Mouse (Mus musculus): ENCODE results near the gene Creld1. TPM values are rescaled to one million over a fixed set of nuclear protein-coding genes. Genes with fewer than 3 reads are reported as not detected.

The Creld1 gene
- polyA plus RNA-seq (2015; fragmentation: Nextera tagmentation; extraction: Ambion mirVana) = 33.1 and 36.3 TPM in 2 replicates

DNA sequence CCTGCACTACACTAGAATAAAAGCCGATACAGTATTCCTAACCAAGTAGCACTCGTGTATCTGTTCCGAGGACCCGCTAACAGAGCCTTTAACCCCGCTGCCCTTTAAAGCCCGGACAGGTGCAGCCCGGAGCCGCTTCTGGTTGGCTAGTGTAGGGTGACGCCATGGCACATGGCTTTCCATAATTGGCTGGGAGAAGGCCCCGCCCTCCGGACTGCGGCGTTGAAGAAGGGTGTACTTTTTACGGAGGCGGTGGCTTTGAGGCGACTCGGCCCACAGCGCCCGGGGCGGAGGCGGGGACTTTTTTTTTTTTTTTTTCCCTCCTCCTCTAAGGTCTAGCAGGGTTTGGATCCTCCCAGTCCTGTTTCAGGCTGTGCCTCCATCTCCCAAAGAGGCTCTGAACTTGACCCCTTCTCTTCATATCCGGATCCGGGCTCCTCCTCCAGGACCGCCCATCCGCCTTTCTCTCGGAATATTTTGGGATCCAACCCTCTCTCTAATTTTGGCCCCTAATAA, at the start of gene Creld1:
TSS of gene Creld1 (plus strand) at position 198 of the 516 bp plus-strand sequence.
- peak; percentile 92 for ATAC-seq (ENCODE audit: borderline replicate concordance, extremely low read depth, low FRiP score, low TSS enrichment)
- peak within 1 kb of the TSS; percentile 82 for H3K4me2 ChIP-seq
- H3K27me3 ChIP-seq = peaks cover 26% of the 10 kb centered on the region
- H3K27ac ChIP-seq = peak within 1 kb of the TSS; percentile 89
- peak within 1 kb of the TSS; percentile 54 for H3K9ac ChIP-seq
- peaks cover 25% of the 10 kb centered on the region for H3K4me1 ChIP-seq
- no peaks in the 10 kb centered on the region for H3K9me3 ChIP-seq
- H3K36me3 ChIP-seq = no peaks in the 10 kb centered on the region
- WGBS = 0% methylated on average over 26 of the region's 26 CpGs
- peak within 1 kb of the TSS; percentile 57 for H3K4me3 ChIP-seq

DNA sequence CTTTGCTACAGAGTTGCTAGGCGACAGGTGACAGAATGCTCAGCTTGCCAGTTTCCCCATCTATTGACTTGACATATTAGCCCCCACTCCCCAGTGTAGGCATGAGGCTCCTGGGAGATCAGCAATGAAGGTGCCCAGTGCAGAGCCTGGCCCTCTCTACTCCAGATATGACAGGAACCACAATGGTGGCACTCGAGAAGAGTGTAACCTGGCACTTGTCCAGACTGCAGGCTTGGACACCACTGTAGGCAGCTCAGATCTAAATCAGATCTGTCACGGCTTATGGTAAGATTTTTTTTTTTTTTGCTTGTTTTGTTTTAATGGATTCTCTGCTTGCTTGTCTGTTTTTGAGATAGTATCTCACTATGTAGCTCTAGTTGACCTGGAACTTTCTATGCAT, 49.4 kb upstream of the Creld1 start:
- Histone ChIP-seq H3K4me1 (no peaks in the 10 kb centered on the region), H3K9ac (no peak overlapping the region), H3K36me3 (no peaks in the 10 kb centered on the region), H3K27me3 (no peaks in the 10 kb centered on the region), H3K4me3 (no peak overlapping the region), H3K9me3 (no peaks in the 10 kb centered on the region), H3K27ac (no peak overlapping the region), H3K4me2 (no peak overlapping the region)
- WGBS = 63% methylated on average over 3 of the region's 3 CpGs
- no peak for ATAC-seq (ENCODE audit: borderline replicate concordance, extremely low read depth, low FRiP score, low TSS enrichment)

DNA sequence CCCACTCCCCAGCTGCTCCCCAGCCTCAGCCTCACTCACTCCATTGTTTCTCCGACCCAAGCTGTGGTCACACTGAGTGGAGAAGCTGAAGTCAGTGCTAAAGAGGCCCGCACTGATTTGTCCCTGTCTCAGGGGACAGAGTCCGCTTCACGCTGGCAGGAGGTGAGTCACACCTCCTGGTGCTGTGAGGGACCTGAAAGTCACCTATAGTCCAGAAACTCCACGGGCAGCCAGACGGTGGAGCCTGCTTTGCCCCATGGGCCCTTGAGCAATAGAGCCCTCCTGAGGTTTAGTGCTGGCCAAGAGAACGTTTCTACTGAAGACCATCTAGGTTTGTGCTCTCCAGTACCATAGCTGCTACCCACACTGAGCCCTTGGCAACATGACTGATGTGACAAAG, 48.4 kb upstream of the Creld1 start:
- H3K27me3 ChIP-seq = no peaks in the 10 kb centered on the region
- no peaks in the 10 kb centered on the region for H3K4me1 ChIP-seq
- no peak overlapping the region for H3K4me2 ChIP-seq
- H3K27ac ChIP-seq = no peak overlapping the region
- 66% methylated on average over 7 of the region's 7 CpGs for WGBS
- no peak overlapping the region for H3K9ac ChIP-seq
- no peak for ATAC-seq (ENCODE audit: borderline replicate concordance, extremely low read depth, low FRiP score, low TSS enrichment)
- no peaks in the 10 kb centered on the region for H3K36me3 ChIP-seq
- H3K9me3 ChIP-seq = no peaks in the 10 kb centered on the region
- no peak overlapping the region for H3K4me3 ChIP-seq

DNA sequence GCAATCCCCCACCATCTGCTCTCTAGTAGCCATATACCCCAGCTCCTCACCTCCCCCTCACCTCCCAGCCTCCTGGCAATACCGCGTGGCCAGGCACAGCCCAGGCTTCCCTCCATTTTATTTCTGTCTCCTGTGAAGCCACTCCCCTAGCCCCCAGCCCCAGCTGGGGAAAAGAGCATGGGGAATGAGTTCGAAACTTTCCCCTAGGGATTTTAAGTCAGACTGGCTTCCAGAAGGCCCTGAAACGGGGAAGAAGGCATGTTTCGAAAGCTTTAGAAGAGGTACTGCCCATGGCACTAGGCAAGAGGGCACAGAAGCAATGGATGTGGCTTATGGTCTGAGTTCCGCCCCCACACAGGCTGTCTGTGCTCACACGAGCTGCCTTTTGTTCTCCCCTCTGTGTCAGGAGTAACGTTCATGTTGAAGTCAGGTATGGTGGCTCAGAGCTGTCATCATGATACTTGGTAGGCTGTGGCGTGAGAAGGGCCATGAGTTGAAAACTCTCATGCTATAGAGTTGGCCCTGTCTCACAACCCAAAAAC, 47.4 kb upstream of the Creld1 start, which contains the start of gene Cidec:
TSS of gene Cidec (minus strand) at position 97 of the 542 bp plus-strand sequence.
- ATAC-seq (ENCODE audit: borderline replicate concordance, extremely low read depth, low FRiP score, low TSS enrichment) = no peak
- no peaks in the 10 kb centered on the region for H3K4me1 ChIP-seq
- no peak within 1 kb of the TSS for H3K4me3 ChIP-seq
- 75% methylated on average over 9 of the region's 9 CpGs for WGBS
- no peaks in the 10 kb centered on the region for H3K36me3 ChIP-seq
- H3K27me3 ChIP-seq = no peaks in the 10 kb centered on the region
- no peak within 1 kb of the TSS for H3K4me2 ChIP-seq
- H3K27ac ChIP-seq = no peak within 1 kb of the TSS
- H3K9me3 ChIP-seq = no peaks in the 10 kb centered on the region
- no peak within 1 kb of the TSS for H3K9ac ChIP-seq

DNA sequence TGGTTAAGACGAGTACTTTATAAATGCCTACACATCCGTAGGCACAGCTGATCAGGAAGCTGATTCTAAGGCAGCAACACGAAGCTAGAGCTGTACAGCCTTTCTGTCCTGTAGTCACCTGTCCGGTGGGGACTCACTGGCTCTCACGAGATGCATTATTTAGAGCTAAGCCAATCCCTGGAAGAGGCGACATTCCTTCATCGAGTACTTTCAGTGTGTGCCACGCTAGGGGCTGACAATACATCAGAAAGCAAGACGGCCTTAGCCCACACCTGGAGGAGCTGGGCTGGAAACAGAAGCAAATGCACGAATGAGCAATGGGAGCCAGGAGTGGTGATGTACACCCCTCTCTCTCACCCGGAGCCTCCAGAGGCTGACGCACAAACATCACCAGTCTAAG, 46.0 kb upstream of the Creld1 start:
- ATAC-seq (ENCODE audit: borderline replicate concordance, extremely low read depth, low FRiP score, low TSS enrichment) = no peak
- peaks cover 3% of the 10 kb centered on the region for H3K4me1 ChIP-seq
- H3K27me3 ChIP-seq = no peaks in the 10 kb centered on the region
- no peaks in the 10 kb centered on the region for H3K36me3 ChIP-seq
- no peak overlapping the region for H3K4me2 ChIP-seq
- no peak overlapping the region for H3K9ac ChIP-seq
- no peaks in the 10 kb centered on the region for H3K9me3 ChIP-seq
- 67% methylated on average over 12 of the region's 12 CpGs for WGBS
- no peak overlapping the region for H3K27ac ChIP-seq
- no peak overlapping the region for H3K4me3 ChIP-seq

DNA sequence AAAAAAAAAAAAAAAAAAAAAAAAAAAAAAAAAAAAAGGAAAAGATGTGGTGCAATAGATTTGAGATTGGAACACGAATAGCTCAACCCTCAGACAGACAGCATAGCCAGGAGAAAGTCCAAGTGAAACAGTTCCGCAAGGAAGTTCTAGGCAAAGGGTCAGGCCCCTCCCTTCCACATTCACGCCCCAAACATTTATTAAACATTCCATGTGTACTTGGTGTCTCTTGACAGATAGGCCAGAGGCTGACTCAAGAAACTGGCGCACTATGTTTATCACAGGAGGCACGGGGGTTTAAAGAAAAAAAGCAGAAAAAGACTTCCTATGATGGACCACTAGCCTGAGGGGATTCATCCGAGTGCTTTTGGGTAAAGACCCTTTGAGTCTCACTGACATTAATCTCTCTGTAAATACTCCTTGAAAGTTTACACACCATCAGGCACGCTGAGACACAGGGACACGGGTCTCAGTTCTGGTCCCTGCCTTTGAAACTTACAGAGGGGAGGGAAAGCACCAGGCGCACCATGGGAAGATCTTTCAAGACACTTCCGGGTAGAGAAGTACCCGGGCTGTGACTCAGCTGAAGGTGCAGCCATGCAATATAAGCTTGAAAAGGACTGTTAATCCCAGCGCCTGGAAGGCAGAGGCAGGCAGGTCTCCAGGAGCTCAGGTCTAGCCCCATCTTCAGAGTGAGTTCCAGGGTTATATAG, 44.2 kb upstream of the Creld1 start:
- Histone ChIP-seq H3K9me3 (no peaks in the 10 kb centered on the region), H3K4me2 (no peak overlapping the region), H3K36me3 (no peaks in the 10 kb centered on the region), H3K4me1 (peaks cover 13% of the 10 kb centered on the region), H3K9ac (no peak overlapping the region), H3K4me3 (no peak overlapping the region), H3K27me3 (no peaks in the 10 kb centered on the region), H3K27ac (no peak overlapping the region)
- WGBS = 45% methylated on average over 12 of the region's 12 CpGs
- no peak for ATAC-seq (ENCODE audit: borderline replicate concordance, extremely low read depth, low FRiP score, low TSS enrichment)

DNA sequence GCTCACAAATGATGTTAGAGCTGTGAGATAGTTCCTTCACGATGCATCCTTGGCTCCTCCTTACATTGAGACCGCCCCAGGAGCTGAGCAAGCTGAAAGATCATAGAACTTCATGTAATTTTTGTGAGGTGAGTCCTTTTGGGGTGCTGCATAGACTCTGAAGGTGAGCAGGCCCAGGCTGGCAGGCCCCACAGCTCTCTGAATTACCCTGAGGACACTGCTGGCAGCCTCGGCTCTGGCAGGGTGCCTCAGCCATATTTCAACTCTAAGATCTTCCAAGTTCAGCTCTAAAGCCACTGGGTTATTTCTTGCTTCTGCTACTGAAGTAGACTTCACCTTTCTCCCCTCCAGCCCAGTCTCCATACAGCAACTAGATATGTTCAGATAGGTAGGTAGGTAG, 42.4 kb upstream of the Creld1 start:
- H3K27ac ChIP-seq = no peak overlapping the region
- H3K27me3 ChIP-seq = no peaks in the 10 kb centered on the region
- H3K9me3 ChIP-seq = no peaks in the 10 kb centered on the region
- ATAC-seq (ENCODE audit: borderline replicate concordance, extremely low read depth, low FRiP score, low TSS enrichment) = no peak
- peaks cover 3% of the 10 kb centered on the region; the same call in 1 of the 2 replicates for H3K36me3 ChIP-seq
- no peak overlapping the region for H3K9ac ChIP-seq
- no peak overlapping the region for H3K4me2 ChIP-seq
- 67% methylated on average over 3 of the region's 3 CpGs for WGBS
- H3K4me3 ChIP-seq = no peak overlapping the region
- peaks cover 13% of the 10 kb centered on the region for H3K4me1 ChIP-seq

DNA sequence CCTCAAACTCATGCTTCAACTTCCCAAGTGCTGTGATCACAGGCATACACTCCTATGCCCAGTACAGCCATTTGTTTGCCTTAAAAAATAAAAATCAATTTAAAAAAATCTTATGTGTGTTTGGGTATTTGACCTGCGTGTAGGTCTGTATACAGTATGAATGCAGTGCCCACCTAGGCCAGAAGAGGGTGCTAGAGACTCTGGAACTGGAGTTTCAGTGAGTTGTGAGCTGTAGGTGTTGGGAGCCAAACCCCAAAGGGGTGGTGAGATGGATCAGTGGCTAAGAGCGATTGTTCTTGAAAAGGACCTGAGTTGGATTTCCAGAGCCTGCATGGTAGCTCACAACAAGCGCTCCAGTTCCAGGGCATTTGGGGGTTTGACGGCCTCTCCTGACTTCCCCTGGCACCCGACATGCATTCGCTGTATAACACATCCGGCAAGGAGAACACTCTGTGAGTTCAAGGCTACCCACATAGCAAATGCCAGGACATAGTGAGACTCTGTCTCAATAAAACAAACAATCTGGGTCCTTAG, 41.9 kb upstream of the Creld1 start:
- no peaks in the 10 kb centered on the region for H3K27me3 ChIP-seq
- H3K4me3 ChIP-seq = no peak overlapping the region
- H3K4me1 ChIP-seq = peaks cover 13% of the 10 kb centered on the region
- no peak overlapping the region for H3K9ac ChIP-seq
- 54% methylated on average over 7 of the region's 7 CpGs for WGBS
- ATAC-seq (ENCODE audit: borderline replicate concordance, extremely low read depth, low FRiP score, low TSS enrichment) = no peak
- no peak overlapping the region for H3K27ac ChIP-seq
- peaks cover 5% of the 10 kb centered on the region; the same call in 1 of the 2 replicates for H3K36me3 ChIP-seq
- H3K4me2 ChIP-seq = no peak overlapping the region
- no peaks in the 10 kb centered on the region for H3K9me3 ChIP-seq

DNA sequence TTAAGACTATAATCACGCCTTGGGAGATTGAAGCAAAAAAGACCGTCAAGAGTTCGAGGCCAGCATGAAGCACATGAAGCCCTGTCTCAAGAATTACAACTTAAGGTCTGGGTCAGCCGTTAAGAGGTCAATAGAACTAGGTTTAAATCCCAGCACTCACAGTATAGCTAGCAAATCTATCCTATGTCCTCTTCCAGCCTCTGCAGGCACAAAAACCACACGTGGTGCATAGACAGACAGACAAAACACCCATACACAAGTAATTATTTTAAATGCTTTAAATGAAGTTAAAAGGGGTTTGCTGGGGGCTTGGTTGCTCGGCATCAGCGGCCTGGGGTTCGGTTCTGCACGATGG, 41.0 kb upstream of the Creld1 start:
- Histone ChIP-seq H3K9me3 (no peaks in the 10 kb centered on the region), H3K36me3 (peaks cover 11% of the 10 kb centered on the region), H3K27ac (0 out of 2 replicates have a peak overlapping the region, but pooled peaks have one; percentile 45), H3K27me3 (no peaks in the 10 kb centered on the region), H3K9ac (peak overlapping the region; percentile 94), H3K4me2 (peak overlapping the region; percentile 63), H3K4me1 (peaks cover 13% of the 10 kb centered on the region), H3K4me3 (peak overlapping the region; percentile 100)
- WGBS = 39% methylated on average over 9 of the region's 9 CpGs
- peak; percentile 12; the same call in 1 of the 2 replicates for ATAC-seq (ENCODE audit: borderline replicate concordance, extremely low read depth, low FRiP score, low TSS enrichment)

DNA sequence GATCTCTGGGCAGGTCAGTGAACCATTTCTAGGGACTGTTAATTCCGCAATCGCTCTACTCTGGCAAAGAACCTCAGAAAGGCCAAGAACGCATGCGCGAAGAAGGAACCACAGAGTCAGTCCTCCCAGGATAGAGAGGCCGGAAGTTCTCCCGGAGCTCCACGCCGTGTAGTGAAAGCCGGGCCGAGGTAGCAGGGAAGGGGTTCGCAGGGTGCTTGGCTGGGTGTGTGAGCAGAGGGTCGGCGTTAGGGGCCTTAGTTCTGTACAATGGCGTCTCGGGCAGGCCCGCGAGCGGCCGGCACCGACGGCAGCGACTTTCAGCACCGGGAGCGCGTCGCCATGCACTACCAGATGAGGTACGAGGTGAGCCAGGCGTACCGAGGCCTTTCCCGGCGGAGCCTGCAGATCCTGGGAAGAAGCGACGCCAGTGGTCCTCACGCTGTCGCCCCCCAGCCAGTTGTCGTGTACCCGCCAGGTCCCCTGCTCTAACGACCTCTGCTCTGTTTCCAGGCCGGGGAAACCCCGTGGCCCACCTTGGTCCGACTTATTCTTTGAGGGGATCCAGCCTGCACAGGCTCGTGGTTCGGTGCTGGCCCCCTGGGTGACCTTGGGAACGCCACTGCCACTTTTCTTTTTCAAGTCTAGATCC, 40.5 kb upstream of the Creld1 start, which contains the start of gene Jagn1:
TSS of gene Jagn1 (plus strand) at position 128 of the 649 bp plus-strand sequence.
- H3K27ac ChIP-seq = peak within 1 kb of the TSS; percentile 51; the same call in 1 of the 2 replicates
- no peaks in the 10 kb centered on the region for H3K27me3 ChIP-seq
- peak within 1 kb of the TSS; percentile 100 for H3K4me3 ChIP-seq
- H3K36me3 ChIP-seq = peaks cover 16% of the 10 kb centered on the region
- no peaks in the 10 kb centered on the region for H3K9me3 ChIP-seq
- ATAC-seq (ENCODE audit: borderline replicate concordance, extremely low read depth, low FRiP score, low TSS enrichment) = peak; percentile 91
- H3K4me2 ChIP-seq = peak within 1 kb of the TSS; percentile 63
- peak within 1 kb of the TSS; percentile 94 for H3K9ac ChIP-seq
- H3K4me1 ChIP-seq = peaks cover 13% of the 10 kb centered on the region
- WGBS = under 1% methylated on average over 45 of the region's 45 CpGs

DNA sequence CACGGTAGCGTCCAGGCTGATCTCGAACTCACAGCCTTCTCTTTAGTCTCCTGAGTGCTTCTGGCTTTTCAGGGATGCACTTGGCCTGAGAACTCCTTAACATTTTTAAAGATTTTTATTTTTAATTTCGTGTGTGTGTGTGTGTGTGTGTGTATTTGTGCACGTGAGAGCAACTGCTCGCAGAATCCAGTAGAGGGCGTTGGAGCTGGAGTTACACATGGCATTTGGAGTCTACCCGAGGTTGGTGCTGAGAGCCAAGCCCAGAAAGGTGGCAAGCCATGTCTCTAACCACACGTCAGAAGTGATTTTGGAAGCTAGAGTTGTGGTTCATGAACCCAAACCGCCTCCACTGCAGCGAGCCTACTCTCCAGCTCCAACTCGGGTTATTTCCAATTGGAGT, 40.0 kb upstream of the Creld1 start:
- Histone ChIP-seq H3K4me2 (peak overlapping the region; percentile 63), H3K27me3 (no peaks in the 10 kb centered on the region), H3K27ac (no peak overlapping the region), H3K4me1 (peaks cover 13% of the 10 kb centered on the region), H3K36me3 (peaks cover 22% of the 10 kb centered on the region), H3K9ac (peak overlapping the region; percentile 94), H3K9me3 (no peaks in the 10 kb centered on the region), H3K4me3 (peak overlapping the region; percentile 100)
- no peak for ATAC-seq (ENCODE audit: borderline replicate concordance, extremely low read depth, low FRiP score, low TSS enrichment)
- WGBS = 42% methylated on average over 12 of the region's 12 CpGs
